Comparison of ENCODE assay signal across 21 mouse cellular contexts in the genomic region with DNA sequence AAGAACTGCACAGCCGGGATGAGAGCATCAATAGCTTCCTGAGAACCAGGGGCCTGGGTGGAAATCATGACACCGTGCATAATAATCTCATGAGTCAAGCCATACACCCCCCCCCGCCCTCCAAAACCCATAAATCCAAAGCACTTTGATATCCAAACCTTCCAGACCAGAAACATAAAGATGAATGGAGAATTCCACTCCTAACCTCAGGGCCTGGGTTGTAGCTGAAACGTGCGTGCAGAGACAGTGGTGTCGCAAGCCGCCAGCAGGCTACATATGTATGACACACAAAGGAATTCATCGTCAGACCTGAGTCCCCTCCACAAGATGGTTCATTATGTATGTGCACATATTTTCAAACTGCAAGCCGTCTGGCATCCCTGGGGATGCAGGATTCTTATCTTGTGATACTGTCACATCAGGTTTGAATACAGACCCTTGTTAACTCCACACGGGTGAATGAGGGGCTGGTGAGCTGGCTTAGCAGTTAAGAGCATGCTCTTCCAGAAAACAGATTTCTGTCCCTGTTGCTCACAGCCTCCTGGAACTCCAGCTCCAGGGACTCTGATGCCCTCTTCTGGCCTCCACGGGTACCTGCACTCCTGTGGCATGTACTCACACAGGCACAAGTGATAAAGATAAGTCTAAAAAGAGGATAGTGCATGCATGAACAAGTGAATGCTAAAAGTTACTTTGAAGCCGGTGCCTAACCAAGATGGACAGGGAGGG. TPM values are rescaled to one million over a fixed set of nuclear protein-coding genes. Genes with fewer than 3 reads are reported as not detected.
DNase-seq lines count a peak whose midpoint lies in the region; ATAC-seq and TF ChIP-seq lines count a peak whose summit lies in the region.
"Had no signal": no experiment of that assay in that cellular context is flagged by ENCODE, and none has a peak within 500 bp of the region (broad histone marks: within the 10 kb centered on the region; RNA-seq: fewer than 3 reads in every experiment).

No protein-coding gene starts in this region.

- 85% methylated on average over 12 of the region's 12 CpGs for WGBS in kidney, postnatal 0 days
- 90% methylated on average over 12 of the region's 12 CpGs for WGBS in small intestine, adult 2 months

- H3K9ac ChIP-seq in kidney, postnatal 0 days (ENCODE audit: low read depth, low read length) = no peak overlapping the region
- H3K9ac ChIP-seq: midbrain, embryonic 15.5 days had no signal

- no peak for TF ChIP-seq POLR2A in testis, adult 2 months (IDR thresholded peaks at IDR 0.05; ENCODE audit: control insufficient read depth, low read depth, low read length)
- no peak for TF ChIP-seq POLR2A in small intestine, adult 2 months (IDR thresholded peaks at IDR 0.05; ENCODE audit: low read depth, low read length)

- H3K4me2 ChIP-seq in kidney, postnatal 0 days (ENCODE audit: low read length) = no peak overlapping the region
- H3K4me2 ChIP-seq: midbrain, embryonic 15.5 days had no signal

- no peak for ATAC-seq in kidney, postnatal 0 days (replicated peaks; ENCODE audit: low FRiP score, low read depth)
- ATAC-seq: forebrain, embryonic 16.5 days; hindbrain, postnatal 0 days; midbrain, embryonic 15.5 days had no signal

- H3K4me1 ChIP-seq in kidney, postnatal 0 days (replicated peaks; ENCODE audit: insufficient read depth, low read length) = 0 out of 2 replicates have a peak, but pooled peaks cover 8% of the 10 kb centered on the region
- no peaks in the 10 kb centered on the region for H3K4me1 ChIP-seq in testis, adult 2 months (ENCODE audit: control insufficient read depth, insufficient read depth, low read length)
- peaks cover 22% of the 10 kb centered on the region for H3K4me1 ChIP-seq in small intestine, adult 2 months (ENCODE audit: control insufficient read depth, insufficient read depth, insufficient read length, low read length)
- H3K4me1 ChIP-seq: midbrain, embryonic 15.5 days had no signal

- DNase-seq in kidney, postnatal 0 days (ENCODE audit: low spot score) = no peak
- no peak for DNase-seq in kidney, postnatal 10 days
- no peak for DNase-seq in testis, postnatal 14 days (ENCODE audit: low spot score)
- DNase-seq in ES-CJ7 (ENCODE audit: low read depth, low spot score) = peak; percentile 5
- no peak for DNase-seq in frontal cortex, postnatal 10 days (ENCODE audit: low spot score in 2 of 2)
- no peak for DNase-seq in left cerebral cortex, postnatal 4 days
- DNase-seq: adrenal gland, postnatal 36 days; cerebellum, postnatal 10 days; gastrocnemius, postnatal 14 days; lung, adult 18-20 months; right cerebral cortex, postnatal 4 days; thymus, postnatal 25 days had no signal

- H3K27me3 ChIP-seq in kidney, postnatal 0 days (ENCODE audit: insufficient read depth, low read length) = no peaks in the 10 kb centered on the region
- H3K27me3 ChIP-seq in testis, adult 2 months (ENCODE audit: control insufficient read depth, insufficient read depth, low read length) = no peaks in the 10 kb centered on the region
- no peaks in the 10 kb centered on the region for H3K27me3 ChIP-seq in small intestine, adult 2 months (ENCODE audit: control insufficient read depth, insufficient read depth, low read length)
- H3K27me3 ChIP-seq: midbrain, embryonic 15.5 days had no signal

- intact Hi-C loops in left cerebral cortex, postnatal 4 days (cut with DNase I) = no loop called here

- H3K36me3 ChIP-seq in kidney, postnatal 0 days (ENCODE audit: insufficient read depth, low read length) = no peaks in the 10 kb centered on the region
- no peaks in the 10 kb centered on the region for H3K36me3 ChIP-seq in testis, adult 2 months (ENCODE audit: control insufficient read depth, insufficient read depth, low read length)
- no peaks in the 10 kb centered on the region for H3K36me3 ChIP-seq in small intestine, adult 2 months (ENCODE audit: control insufficient read depth, insufficient read depth, low read length)
- H3K36me3 ChIP-seq: heart, embryonic 10.5 days; limb, embryonic 10.5 days; midbrain, embryonic 15.5 days had no signal

- H3K27ac ChIP-seq in kidney, postnatal 0 days = no peak overlapping the region
- no peak overlapping the region for H3K27ac ChIP-seq in testis, adult 2 months (ENCODE audit: control insufficient read depth, insufficient read depth, low read depth, low read length)
- no peak overlapping the region for H3K27ac ChIP-seq in small intestine, adult 2 months (ENCODE audit: insufficient read depth, low read depth, low read length)
- H3K27ac ChIP-seq: heart, embryonic 10.5 days; hindbrain, postnatal 0 days; limb, embryonic 10.5 days; midbrain, embryonic 15.5 days had no signal

- no peaks in the 10 kb centered on the region for H3K9me3 ChIP-seq in kidney, postnatal 0 days (replicated peaks; ENCODE audit: low read length)
- H3K9me3 ChIP-seq: heart, embryonic 10.5 days; limb, embryonic 10.5 days; midbrain, embryonic 15.5 days had no signal

- H3K4me3 ChIP-seq in kidney, postnatal 0 days (replicated peaks; ENCODE audit: low read depth, low read length) = no peak overlapping the region
- H3K4me3 ChIP-seq in testis, adult 2 months (ENCODE audit: control insufficient read depth, low read depth, low read length) = no peak overlapping the region
- no peak overlapping the region for H3K4me3 ChIP-seq in small intestine, adult 2 months (ENCODE audit: low read depth, low read length)
- H3K4me3 ChIP-seq: erythroblast, embryonic 14.5 days; heart, embryonic 10.5 days; limb, embryonic 10.5 days; midbrain, embryonic 15.5 days had no signal

- TF ChIP-seq CTCF in kidney, postnatal 0 days (IDR thresholded peaks at IDR 0.05; ENCODE audit: low read depth) = peak; percentile 49; the same call in 1 of the 2 replicates
- TF ChIP-seq CTCF in testis, adult 2 months (IDR thresholded peaks at IDR 0.05; ENCODE audit: control insufficient read depth, insufficient read depth, insufficient replicate concordance, low read depth, low read length) = peak; percentile 24; the same call in 1 of the 2 replicates
- TF ChIP-seq CTCF in small intestine, adult 2 months (IDR thresholded peaks at IDR 0.05; ENCODE audit: extremely low read depth, insufficient read length, insufficient replicate concordance, low read depth, low read length) = peak; percentile 31; the same call in 1 of the 2 replicates

RNA-seq across cellular contexts. Expression of a gene that starts 24.5 kb away (rescaled TPM):
- 2.6 and 3.0 TPM in 2 replicates for polyA plus RNA-seq in kidney, postnatal 0 days (2015; fragmentation: Nextera tagmentation; extraction: Ambion mirVana)
- 30.0 and 34.7 TPM in 2 replicates for polyA plus RNA-seq in testis, adult 2 months (2012; rRNA removed)
- polyA plus RNA-seq in small intestine, adult 2 months (2012; rRNA removed) = 2.1 and 2.4 TPM in 2 replicates
- total RNA-seq in left cerebral cortex, postnatal 4 days (2021) = 100 to 1,000 TPM; 133 to 143 TPM
- total RNA-seq: megakaryocyte progenitor cell, adult 5-6 weeks had no signal
- polyA plus RNA-seq: erythroblast, embryonic 14.5 days had no signal
